12 mouse cellular contexts compared by ENCODE assay signal in the genomic region with DNA sequence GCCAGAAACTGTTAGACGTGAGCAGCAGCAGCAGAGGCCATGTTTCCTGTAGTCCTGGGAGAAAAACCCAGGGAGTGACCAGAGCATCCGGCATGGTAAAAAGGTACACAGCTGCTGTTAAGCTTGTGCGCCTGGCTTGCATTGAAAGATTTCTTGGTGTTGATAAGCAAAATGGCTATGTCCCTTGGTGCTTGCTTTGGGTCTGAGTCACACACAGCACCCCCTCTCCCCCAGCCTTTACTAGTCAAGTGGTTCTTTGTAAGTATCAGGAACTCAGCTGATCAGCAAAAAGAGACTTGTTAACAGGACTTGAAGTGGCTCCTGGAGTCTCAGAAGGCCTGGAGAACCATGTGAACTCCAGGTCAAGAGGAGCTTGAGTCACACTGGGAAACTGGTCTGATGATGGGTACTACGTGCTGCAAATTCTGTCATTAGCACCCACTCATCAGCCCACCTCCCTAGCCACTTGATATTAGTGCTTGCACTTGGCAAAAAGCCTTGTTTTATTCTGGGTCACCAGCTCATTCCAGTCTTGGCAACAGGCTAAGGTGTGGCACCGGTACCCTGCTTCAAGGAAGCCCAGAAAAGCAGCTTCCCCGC. TPM values are rescaled to one million over a fixed set of nuclear protein-coding genes. Genes with fewer than 3 reads are reported as not detected.
DNase-seq lines count a peak whose midpoint lies in the region; ATAC-seq and TF ChIP-seq lines count a peak whose summit lies in the region.
"Had no signal": no experiment of that assay in that cellular context is flagged by ENCODE, and none has a peak within 500 bp of the region (broad histone marks: within the 10 kb centered on the region; RNA-seq: fewer than 3 reads in every experiment).

No protein-coding gene starts in this region.

- H3K9me3 ChIP-seq in kidney, embryonic 16.5 days (ENCODE audit: low read length), result no peaks in the 10 kb centered on the region
- H3K9me3 ChIP-seq in liver, embryonic 13.5 days (replicated peaks), result no peaks in the 10 kb centered on the region

- intact Hi-C loops in heart, adult 2 months (cut with DNase I), result loop anchor here (5.0 to 10.0 kb wide), 4 partner anchors 38 to 570 kb away; a partner anchor contains a TSS

- no peak for TF ChIP-seq POLR2A in heart, adult 2 months (IDR thresholded peaks at IDR 0.05; ENCODE audit: insufficient read depth, low read depth, low read length)

- TF ChIP-seq CTCF in heart, adult 2 months (IDR thresholded peaks at IDR 0.05), result no peak

- no peak for TF ChIP-seq EP300 in heart, adult 2 months (IDR thresholded peaks at IDR 0.05; ENCODE audit: insufficient read depth, low read depth, low read length)

- no peak for ATAC-seq in kidney, embryonic 16.5 days (ENCODE audit: low FRiP score, low TSS enrichment)
- no peak for ATAC-seq in liver, embryonic 13.5 days (ENCODE audit: low read depth)
- ATAC-seq in erythroblast, adult 5-6 weeks (replicated peaks; ENCODE audit: low FRiP score, poor library complexity, severe bottlenecking), result no peak
- ATAC-seq in megakaryocyte-erythroid progenitor cell, adult 5-6 weeks (replicated peaks; ENCODE audit: low FRiP score, low TSS enrichment, poor library complexity, severe bottlenecking), result no peak
- ATAC-seq: hindbrain, embryonic 16.5 days had no signal

- H3K4me3 ChIP-seq in kidney, embryonic 16.5 days (ENCODE audit: low read length), result no peak overlapping the region
- H3K4me3 ChIP-seq in heart, adult 2 months, result no peak overlapping the region
- no peak overlapping the region for H3K4me3 ChIP-seq in liver, embryonic 13.5 days (replicated peaks)
- H3K4me3 ChIP-seq in macrophage (ENCODE audit: inconsistent target), result peak overlapping the region; percentile 57
- H3K4me3 ChIP-seq: erythroblast, embryonic 14.5 days had no signal

- DNase-seq in kidney, adult 11 months, result no peak
- peak; percentile 40 to 42 for DNase-seq in heart, adult 2 months
- DNase-seq in liver, embryonic 13.5 days, result no peak
- DNase-seq in adrenal gland, postnatal 10 days, result no peak
- DNase-seq: layer of hippocampus, adult 9-11 months; right cerebral cortex, postnatal 4 days had no signal

- WGBS in kidney, embryonic 16.5 days, result 63% methylated on average over 6 of the region's 6 CpGs
- WGBS in heart, adult 2 months, result 23% methylated on average over 6 of the region's 6 CpGs
- 63% methylated on average over 6 of the region's 6 CpGs for WGBS in liver, embryonic 13.5 days (ENCODE audit: insufficient replicate concordance)
- WGBS in macrophage (ENCODE audit: missing documents), result 27% methylated on average over 6 of the region's 6 CpGs

- H3K27ac ChIP-seq in kidney, embryonic 16.5 days (ENCODE audit: low read length), result peak overlapping the region; percentile 67
- H3K27ac ChIP-seq in heart, adult 2 months, result peak overlapping the region; percentile 78
- peak overlapping the region; percentile 53 for H3K27ac ChIP-seq in liver, embryonic 13.5 days
- peak overlapping the region; percentile 98 for H3K27ac ChIP-seq in macrophage

- peaks cover 12% of the 10 kb centered on the region for H3K4me1 ChIP-seq in kidney, embryonic 16.5 days (ENCODE audit: insufficient read depth, low read length)
- peaks cover 24% of the 10 kb centered on the region for H3K4me1 ChIP-seq in heart, adult 2 months (ENCODE audit: control insufficient read depth, insufficient read depth, low read length)
- 0 out of 2 replicates have a peak, but pooled peaks cover 3% of the 10 kb centered on the region for H3K4me1 ChIP-seq in liver, embryonic 13.5 days (replicated peaks)

- H3K79me2 ChIP-seq in heart, adult 2 months (replicated peaks; ENCODE audit: control insufficient read depth, insufficient read depth, low read length), result no peaks in the 10 kb centered on the region
- H3K79me2 ChIP-seq in macrophage (ENCODE audit: inconsistent target), result peaks cover 43% of the 10 kb centered on the region

- no peak overlapping the region for H3K9ac ChIP-seq in kidney, embryonic 16.5 days (replicated peaks; ENCODE audit: low read length)
- H3K9ac ChIP-seq in heart, adult 2 months (ENCODE audit: low read depth, low read length), result no peak overlapping the region
- no peak overlapping the region for H3K9ac ChIP-seq in liver, embryonic 13.5 days

- no peak overlapping the region for H3K4me2 ChIP-seq in kidney, embryonic 16.5 days (replicated peaks; ENCODE audit: low read depth, low read length)
- peak overlapping the region; percentile 3; the same call in 1 of the 2 replicates for H3K4me2 ChIP-seq in liver, embryonic 13.5 days

- peaks cover 32% of the 10 kb centered on the region for H3K36me3 ChIP-seq in kidney, embryonic 16.5 days (ENCODE audit: insufficient read depth, low read length)
- H3K36me3 ChIP-seq in heart, adult 2 months (ENCODE audit: control insufficient read depth, insufficient read depth, low read length), result peaks cover 11% of the 10 kb centered on the region
- H3K36me3 ChIP-seq in liver, embryonic 13.5 days, result peaks cover 38% of the 10 kb centered on the region
- peaks cover 15% of the 10 kb centered on the region; the same call in 1 of the 2 replicates for H3K36me3 ChIP-seq in macrophage (ENCODE audit: inconsistent target)

- no peaks in the 10 kb centered on the region for H3K27me3 ChIP-seq in kidney, embryonic 16.5 days (ENCODE audit: insufficient read depth, low read length)
- no peaks in the 10 kb centered on the region for H3K27me3 ChIP-seq in heart, adult 2 months (ENCODE audit: control insufficient read depth, insufficient read depth, low read length)
- H3K27me3 ChIP-seq in liver, embryonic 13.5 days, result no peaks in the 10 kb centered on the region

RNA-seq across cellular contexts. Expression of a gene that starts 0.5 kb away (rescaled TPM):
- 1.3 and 2.1 TPM in 2 replicates for polyA plus RNA-seq in kidney, embryonic 16.5 days (2015; fragmentation: Nextera tagmentation; extraction: Ambion mirVana)
- 1 to 10 TPM in 1 of 2 experiments, under 1 TPM in 1; 0.98 to 1.5 TPM for total RNA-seq in heart, adult 2 months (2021)
- 0.76 TPM in 2 replicates for polyA plus RNA-seq in heart, adult 2 months (2012; rRNA removed)
- polyA plus RNA-seq in liver, embryonic 13.5 days (2015; fragmentation: Nextera tagmentation; extraction: Ambion mirVana), result 6.8 and 7.7 TPM in 2 replicates
- total RNA-seq in macrophage (2018; cell fraction: chromatin; rRNA removed), result 1,000 to 10,000 TPM in 4 of 26 experiments, 100 to 1,000 TPM in 22; 108 to 1,258 (median 429) TPM
- total RNA-seq in macrophage (2018; cell fraction: cytosol; rRNA removed), result 100 to 1,000 TPM; 118 to 492 (median 272) TPM
- 1,000 to 10,000 TPM in 3 of 26 experiments, 100 to 1,000 TPM in 23; 125 to 1,186 (median 537) TPM for total RNA-seq in macrophage (2018; cell fraction: nucleus; rRNA removed)
- 75.4 to 337 TPM (median 171 TPM) in 3 replicates for polyA plus RNA-seq in macrophage (2018)
- 1 to 10 TPM; 2.5 to 2.7 TPM for total RNA-seq in adrenal gland, postnatal 10 days (2021)
- 143 and 177 TPM in 2 replicates for total RNA-seq in erythroblast, adult 5-6 weeks (2015; ENCODE audit: low replicate concordance)
- 89.2 and 93.5 TPM in 2 replicates for total RNA-seq in erythroblast, adult 5-6 weeks (2017; ENCODE audit: low replicate concordance)
- 8.0 TPM in 1 of 2 replicates, not detected in the other for total RNA-seq in megakaryocyte-erythroid progenitor cell, adult 5-6 weeks (2014; fragmentation: Nextera tagmentation)
- 1.3 and 3.7 TPM in 2 replicates for total RNA-seq in megakaryocyte-erythroid progenitor cell, adult 5-6 weeks (2017)

RNA-seq across cellular contexts. Expression of a gene that starts 6.5 kb away (rescaled TPM):
- 0.09 and 0.16 TPM in 2 replicates for polyA plus RNA-seq in kidney, embryonic 16.5 days (2015; fragmentation: Nextera tagmentation; extraction: Ambion mirVana)
- total RNA-seq in heart, adult 2 months (2021), result under 1 TPM in 1 of 2 experiments, not detected in 1; 0.30 TPM
- 0.10 TPM in 1 of 2 replicates, not detected in the other for polyA plus RNA-seq in heart, adult 2 months (2012; rRNA removed)
- not detected in 2 replicates for polyA plus RNA-seq in liver, embryonic 13.5 days (2015; fragmentation: Nextera tagmentation; extraction: Ambion mirVana)
- 1 to 10 TPM in 8 of 26 experiments, under 1 TPM in 16, not detected in 2; 0.08 to 3.2 (median 0.76) TPM for total RNA-seq in macrophage (2018; cell fraction: chromatin; rRNA removed)
- total RNA-seq in macrophage (2018; cell fraction: cytosol; rRNA removed), result under 1 TPM in 4 of 26 experiments, not detected in 22; 0.04 to 0.24 (median 0.11) TPM
- 1 to 10 TPM in 1 of 26 experiments, under 1 TPM in 19, not detected in 6; 0.11 to 1.4 (median 0.42) TPM for total RNA-seq in macrophage (2018; cell fraction: nucleus; rRNA removed)
- not detected in 3 replicates for polyA plus RNA-seq in macrophage (2018)
- 1 to 10 TPM; 1.1 to 1.2 TPM for total RNA-seq in adrenal gland, postnatal 10 days (2021)
- not detected in 2 replicates for total RNA-seq in erythroblast, adult 5-6 weeks (2015; ENCODE audit: low replicate concordance)
- not detected in 2 replicates for total RNA-seq in erythroblast, adult 5-6 weeks (2017; ENCODE audit: low replicate concordance)
- total RNA-seq in megakaryocyte-erythroid progenitor cell, adult 5-6 weeks (2014; fragmentation: Nextera tagmentation), result 0.17 and 0.42 TPM in 2 replicates
- 0.34 TPM in 1 of 2 replicates, not detected in the other for total RNA-seq in megakaryocyte-erythroid progenitor cell, adult 5-6 weeks (2017)
- polyA plus RNA-seq: erythroblast, embryonic 14.5 days had no signal

RNA-seq across cellular contexts. Expression of a gene that starts 40.7 kb away (rescaled TPM):
- 155 and 163 TPM in 2 replicates for polyA plus RNA-seq in kidney, embryonic 16.5 days (2015; fragmentation: Nextera tagmentation; extraction: Ambion mirVana)
- 10 to 100 TPM; 80.7 to 85.1 TPM for total RNA-seq in heart, adult 2 months (2021)
- 23.5 and 40.2 TPM in 2 replicates for polyA plus RNA-seq in heart, adult 2 months (2012; rRNA removed)
- 50.9 and 59.3 TPM in 2 replicates for polyA plus RNA-seq in liver, embryonic 13.5 days (2015; fragmentation: Nextera tagmentation; extraction: Ambion mirVana)
- 10 to 100 TPM in 24 of 26 experiments, 1 to 10 TPM in 2; 8.0 to 55.7 (median 22.6) TPM for total RNA-seq in macrophage (2018; cell fraction: chromatin; rRNA removed)
- total RNA-seq in macrophage (2018; cell fraction: cytosol; rRNA removed), result 10 to 100 TPM; 38.6 to 58.8 (median 49.2) TPM
- 10 to 100 TPM; 16.2 to 42.6 (median 28.0) TPM for total RNA-seq in macrophage (2018; cell fraction: nucleus; rRNA removed)
- polyA plus RNA-seq in macrophage (2018), result 35.8 to 44.5 TPM (median 41.0 TPM) in 3 replicates
- 100 to 1,000 TPM; 102 to 106 TPM for total RNA-seq in adrenal gland, postnatal 10 days (2021)
- 29.2 and 54.1 TPM in 2 replicates for total RNA-seq in erythroblast, adult 5-6 weeks (2015; ENCODE audit: low replicate concordance)
- 38.6 and 72.2 TPM in 2 replicates for total RNA-seq in erythroblast, adult 5-6 weeks (2017; ENCODE audit: low replicate concordance)
- total RNA-seq in megakaryocyte-erythroid progenitor cell, adult 5-6 weeks (2014; fragmentation: Nextera tagmentation), result 45.9 and 68.5 TPM in 2 replicates
- 73.7 and 91.7 TPM in 2 replicates for total RNA-seq in megakaryocyte-erythroid progenitor cell, adult 5-6 weeks (2017)

Comparison
In these comparisons a context has a peak if more than half of its experiments do, and no peak if none do; other contexts are left out.
1. DNase-seq: peak in heart, adult 2 months (2 of 2); none in kidney, adult 11 months (single experiment), liver, embryonic 13.5 days (single experiment) and adrenal gland, postnatal 10 days (single experiment).
2. RNA of a gene that starts 0.5 kb away (total RNA-seq): 89.2 to 177 TPM in erythroblast, adult 5-6 weeks; 1.3 to 8.0 TPM in megakaryocyte-erythroid progenitor cell, adult 5-6 weeks, 2.5 to 2.7 TPM in adrenal gland, postnatal 10 days and 0.98 to 1.5 TPM in heart, adult 2 months; every median in the first group is over 10 times any median in the second.
3. Peak in every context shown above with its lines, with median percentiles within 50 percentile points of each other: H3K27ac ChIP-seq.